Mouse (Mus musculus) regulatory T cell (primary cell): ENCODE measurements around the gene Rnaseh1.

Experiments
- in situ Hi-C: fragments of 300-600 bp; cut with MboI, MseI; formaldehyde crosslinking; loops from one replicate; pipeline ENCODE4 v1.15.1; 2025; ENCODE audit warnings: high pct_unique_total_duplicates

The Rnaseh1 gene

GRCm38 (mm10) chr12:28666734-28667133, 17.3 kb downstream of the Rnaseh1 start:
- in situ Hi-C loops = no loop called here

- in situ Hi-C loops = no loop called here
These were observed 17.9 kb downstream of the Rnaseh1 start for GRCm38 (mm10) chr12:28667287-28667686.

DNA sequence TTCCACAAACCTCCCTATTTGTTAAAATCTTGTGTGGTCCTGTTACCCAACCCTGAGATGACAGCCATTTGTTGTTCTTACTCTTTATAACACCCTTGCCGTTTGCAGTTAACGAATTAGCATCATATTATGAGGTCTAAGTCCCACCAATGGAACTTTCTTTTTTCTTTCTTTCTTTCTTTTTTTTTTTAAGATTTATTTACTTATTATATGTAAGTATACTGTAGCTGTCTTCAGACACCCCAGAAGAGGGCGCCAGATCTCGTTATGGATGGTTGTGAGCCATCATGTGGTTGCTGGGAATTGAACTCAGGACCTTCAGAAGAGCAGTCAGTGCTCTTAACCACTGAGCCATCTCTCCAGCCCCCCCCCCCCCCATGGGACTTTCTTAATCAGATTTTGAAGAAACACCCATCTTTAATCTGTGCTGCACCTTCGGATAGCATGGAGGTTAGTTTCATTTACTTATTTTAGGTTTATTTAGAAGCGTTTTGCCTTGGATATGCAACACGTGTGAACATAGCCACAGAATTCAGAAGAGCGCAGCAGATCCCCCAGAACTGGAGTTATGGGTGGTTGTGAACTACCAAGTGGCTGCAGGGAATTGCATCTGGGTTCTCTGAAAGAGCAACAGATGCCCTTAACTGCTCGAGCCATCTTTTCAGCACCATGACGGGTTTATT, 24.8 kb downstream of the Rnaseh1 start:
- in situ Hi-C loops = no loop called here

GRCm38 (mm10) chr12:28675121-28675924, 25.9 kb downstream of the Rnaseh1 start, which contains the start of gene Adi1:
Gene Adi1 (plus strand): TSS chr12:28675231.
- in situ Hi-C loops = no loop called here

DNA sequence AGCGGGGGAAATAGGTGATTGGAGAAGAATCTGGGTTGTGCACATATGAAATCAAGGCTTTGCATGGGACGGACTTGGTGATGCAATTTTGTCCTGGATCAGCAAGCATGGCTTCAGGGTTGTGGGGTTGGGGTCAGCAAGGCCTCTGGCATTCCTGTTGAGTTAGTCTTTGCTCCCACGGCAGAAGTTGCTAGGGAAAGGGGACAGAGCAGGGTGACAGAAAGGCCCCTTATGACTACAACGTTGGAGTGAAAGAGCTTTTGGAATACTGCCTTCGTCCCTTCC, 26.5 kb downstream of the Rnaseh1 start:
- in situ Hi-C loops = no loop called here

GRCm38 (mm10) chr12:28684674-28685073, 35.3 kb downstream of the Rnaseh1 start:
- in situ Hi-C loops = no loop called here

- in situ Hi-C loops = no loop called here
These were observed 36.4 kb downstream of the Rnaseh1 start for GRCm38 (mm10) chr12:28685771-28686170.

DNA sequence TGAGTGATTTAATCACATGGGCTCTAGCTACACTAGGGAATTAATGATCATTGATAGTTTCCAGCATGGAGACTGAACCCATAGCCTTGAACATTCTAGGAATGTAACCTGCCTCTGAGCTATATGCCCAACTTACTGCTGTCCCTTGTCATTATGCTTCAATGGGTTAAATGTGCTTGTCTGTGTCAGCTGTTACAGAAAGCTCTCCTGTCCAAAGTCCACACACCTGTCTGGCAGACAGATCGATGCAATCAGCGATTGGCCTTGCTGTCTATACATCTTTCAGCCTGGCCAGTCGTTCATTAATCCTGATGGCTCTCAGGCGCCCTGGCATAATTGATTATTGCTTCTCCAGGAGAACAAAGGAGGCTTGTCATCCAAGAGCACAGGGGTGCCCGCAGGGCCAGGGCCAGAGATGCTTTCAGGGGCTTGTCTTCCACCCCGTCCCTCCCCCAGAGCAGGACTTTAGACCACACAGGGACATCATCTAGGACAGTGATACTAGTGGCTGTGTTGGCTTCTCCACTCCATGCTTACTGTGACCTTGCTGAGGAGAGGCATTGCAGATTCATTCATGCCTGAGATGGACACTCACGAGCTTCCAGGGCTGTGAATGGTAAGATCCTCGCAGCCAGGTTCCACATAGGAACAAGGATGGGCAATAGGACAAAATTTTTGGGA, 36.9 kb downstream of the Rnaseh1 start:
- in situ Hi-C loops = no loop called here

- in situ Hi-C loops = no loop called here
These were observed 39.6 kb downstream of the Rnaseh1 start for GRCm38 (mm10) chr12:28688996-28689395.

DNA sequence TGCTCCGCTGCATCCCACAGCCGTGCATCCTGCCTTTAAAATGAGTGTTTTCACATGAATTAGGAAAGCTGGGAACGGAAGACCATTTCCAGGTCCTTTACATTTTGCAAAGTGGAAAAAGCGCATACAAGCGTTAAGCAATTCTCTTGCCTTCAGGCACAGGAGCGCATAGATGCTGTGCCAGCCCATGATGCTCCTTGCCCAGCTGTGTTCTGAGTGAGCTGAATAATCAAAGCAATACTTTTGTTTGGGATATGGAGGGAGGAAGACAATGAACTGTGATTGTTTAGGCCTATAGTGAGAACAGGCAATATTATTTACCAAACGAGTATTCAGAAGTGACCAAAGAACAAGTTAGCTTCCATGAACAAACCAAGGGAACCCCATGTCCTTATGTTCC, 41.3 kb downstream of the Rnaseh1 start:
- in situ Hi-C loops = no loop called here

DNA sequence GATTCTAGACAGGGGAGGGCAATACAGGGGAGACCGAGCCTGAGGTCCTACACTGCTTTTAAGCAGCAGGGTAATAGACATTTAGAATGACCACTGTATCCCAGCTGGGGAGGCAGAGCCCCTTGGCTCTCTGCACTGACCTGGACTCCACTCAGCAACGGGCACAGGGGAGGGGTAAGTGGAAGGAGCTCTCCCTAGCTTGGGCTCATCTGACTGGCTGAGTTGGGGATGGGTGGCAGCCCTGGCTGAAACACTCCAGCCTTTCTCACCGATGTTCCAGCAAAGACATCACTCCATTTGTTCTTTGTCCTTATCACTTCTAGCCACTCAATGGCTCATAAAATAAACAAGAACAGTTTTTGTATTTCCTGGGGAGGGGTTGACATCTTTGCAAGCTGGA, 44.3 kb downstream of the Rnaseh1 start:
- in situ Hi-C loops = no loop called here

GRCm38 (mm10) chr12:28694231-28694630, 44.8 kb downstream of the Rnaseh1 start:
- in situ Hi-C loops = no loop called here

- in situ Hi-C loops = loop anchor here (5.0 kb wide), 1 partner anchor 43 kb away; no protein-coding TSS in a partner anchor
These were observed 45.4 kb downstream of the Rnaseh1 start for GRCm38 (mm10) chr12:28694776-28695175.

DNA sequence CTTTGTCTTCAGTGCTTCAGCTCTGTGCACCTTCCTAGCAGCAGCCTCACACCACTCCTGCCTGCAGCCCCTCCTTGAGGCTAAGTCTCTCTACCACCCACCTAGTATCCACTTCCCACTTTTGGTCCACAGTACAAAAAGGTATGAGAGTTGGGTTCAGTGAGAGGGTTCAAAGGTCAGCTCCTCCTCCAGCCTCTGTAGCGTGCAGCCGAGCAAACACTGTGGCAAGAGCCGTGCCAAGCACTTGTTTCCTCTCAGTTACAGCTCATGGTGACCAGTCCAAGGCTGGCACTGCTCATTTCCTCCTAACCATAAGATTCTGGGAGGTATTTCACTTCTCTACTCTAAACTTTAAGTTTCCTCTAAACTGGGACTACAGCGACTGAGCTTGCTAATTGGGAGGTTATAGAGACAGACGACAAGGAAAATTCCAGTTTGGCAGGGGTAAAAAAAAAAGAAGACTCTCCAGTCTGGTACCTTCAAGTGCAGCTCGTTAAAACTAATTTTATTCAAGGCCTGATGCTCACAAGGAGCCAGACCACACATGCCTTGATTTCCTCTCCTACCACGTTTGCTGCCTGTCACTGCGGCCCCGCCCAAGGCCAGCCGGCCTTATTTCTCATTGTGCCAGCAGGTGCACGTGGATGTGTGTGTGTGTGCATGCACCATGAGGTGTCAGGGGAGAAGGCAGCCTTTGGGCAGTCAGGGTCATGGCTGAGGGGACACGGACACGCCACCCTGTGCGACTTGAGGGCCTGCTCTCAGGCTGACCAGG, 48.6 kb downstream of the Rnaseh1 start:
- in situ Hi-C loops = loop anchor here (5.0 kb wide), 1 partner anchor 39 kb away; no protein-coding TSS in a partner anchor

DNA sequence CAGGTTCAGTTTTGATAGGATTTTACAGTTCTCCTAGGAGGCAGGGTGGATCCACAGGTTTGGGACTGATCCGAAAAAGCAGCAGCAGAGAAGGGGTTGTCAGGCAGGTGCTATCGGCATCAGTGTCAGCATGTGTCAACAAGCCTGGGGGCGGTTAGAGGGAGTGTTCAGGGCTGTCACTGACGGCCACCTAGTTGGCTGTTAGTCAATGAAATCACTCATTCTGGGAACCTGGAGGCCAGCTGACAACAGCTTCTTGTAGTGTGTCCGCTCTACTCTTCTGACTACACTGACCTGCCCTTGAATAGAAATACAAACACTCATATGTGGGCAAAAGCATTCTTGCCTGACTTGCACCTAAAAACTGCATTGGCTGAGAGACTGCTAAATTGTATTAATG, 49.7 kb downstream of the Rnaseh1 start:
- in situ Hi-C loops = loop anchor here (5.0 kb wide), 1 partner anchor 38 kb away; no protein-coding TSS in a partner anchor

GRCm38 (mm10) chr12:28699656-28700055, 50.3 kb downstream of the Rnaseh1 start:
- in situ Hi-C loops = loop anchor here (5.0 kb wide), 2 partner anchors 38 to 133 kb away; no protein-coding TSS in a partner anchor

- in situ Hi-C loops = loop anchor here (5.0 kb wide), 1 partner anchor 132 kb away; no protein-coding TSS in a partner anchor
These were observed 50.7 kb downstream of the Rnaseh1 start for GRCm38 (mm10) chr12:28700101-28700511.

- in situ Hi-C loops = loop anchor here (5.0 kb wide), 1 partner anchor 132 kb away; no protein-coding TSS in a partner anchor
These were observed 51.2 kb downstream of the Rnaseh1 start for GRCm38 (mm10) chr12:28700561-28701025.

GRCm38 (mm10) chr12:28701302-28701701, 51.9 kb downstream of the Rnaseh1 start:
- in situ Hi-C loops = loop anchor here (5.0 kb wide), 1 partner anchor 131 kb away; no protein-coding TSS in a partner anchor

- in situ Hi-C loops = loop anchor here (5.0 kb wide), 1 partner anchor 128 kb away; no protein-coding TSS in a partner anchor
These were observed 55.0 kb downstream of the Rnaseh1 start for GRCm38 (mm10) chr12:28704381-28704780.

DNA sequence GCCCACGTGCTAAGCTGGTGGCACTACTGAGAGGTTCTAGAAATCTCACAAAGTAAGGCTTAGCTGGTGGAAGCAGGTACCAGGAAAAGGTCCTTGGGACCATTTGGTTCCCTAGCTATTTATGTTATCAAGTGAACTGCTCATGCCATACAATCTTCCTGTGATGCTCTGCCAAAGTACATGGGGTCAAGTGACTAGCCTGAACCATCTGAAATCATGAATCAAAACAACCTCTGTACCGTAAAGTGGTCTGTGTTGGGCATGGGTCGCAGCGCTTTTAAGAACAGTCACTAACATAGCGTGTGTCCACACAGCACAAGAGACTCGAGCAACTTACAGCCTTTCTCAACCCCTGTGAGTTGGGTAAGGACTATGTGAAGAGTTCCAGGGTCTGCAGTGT, 55.8 kb downstream of the Rnaseh1 start:
- in situ Hi-C loops = no loop called here
